10 mouse cellular contexts compared by ENCODE assay signal in the genomic region with DNA sequence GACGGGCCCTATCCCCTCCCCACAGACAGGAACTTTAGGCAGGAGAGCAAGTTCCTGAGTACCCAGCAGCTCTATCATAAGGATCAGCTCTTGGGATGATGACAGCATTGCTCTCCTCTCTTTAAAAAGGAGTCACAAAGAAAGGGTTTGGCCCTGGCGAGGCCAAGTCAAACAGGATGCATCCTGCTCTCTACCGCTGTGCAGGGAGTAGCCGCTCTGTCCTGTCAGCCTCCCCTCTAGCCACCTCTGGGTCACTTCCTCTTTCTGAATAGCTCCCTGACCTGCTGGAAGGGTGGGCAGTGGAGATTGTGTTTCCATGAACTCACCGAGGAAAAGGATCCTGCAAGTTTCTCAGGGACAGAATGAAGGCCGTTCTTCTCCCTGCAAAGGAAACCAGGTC.
DNase-seq lines count a peak whose midpoint lies in the region; ATAC-seq lines count a peak whose summit lies in the region.
"Had no signal": no experiment of that assay in that cellular context is flagged by ENCODE, and none has a peak within 500 bp of the region (broad histone marks: within the 10 kb centered on the region; RNA-seq: fewer than 3 reads in every experiment).

No protein-coding gene starts in this region.

- H3K4me1 ChIP-seq in hindbrain, embryonic 10.5 days (replicated peaks), result peaks cover 43% of the 10 kb centered on the region
- 0 out of 2 replicates have a peak, but pooled peaks cover 2% of the 10 kb centered on the region for H3K4me1 ChIP-seq in hindbrain, embryonic 11.5 days (replicated peaks; ENCODE audit: control insufficient read depth, insufficient read depth, low read length)
- H3K4me1 ChIP-seq in lung, embryonic 15.5 days, result peaks cover 61% of the 10 kb centered on the region

- no peaks in the 10 kb centered on the region for H3K36me3 ChIP-seq in hindbrain, embryonic 10.5 days
- no peaks in the 10 kb centered on the region for H3K36me3 ChIP-seq in hindbrain, embryonic 11.5 days (ENCODE audit: control insufficient read depth, insufficient read depth, low read length)
- H3K36me3 ChIP-seq in lung, embryonic 15.5 days, result no peaks in the 10 kb centered on the region

- H3K9me3 ChIP-seq in hindbrain, embryonic 10.5 days, result peaks cover 6% of the 10 kb centered on the region; the same call in 1 of the 2 replicates
- H3K9me3 ChIP-seq in hindbrain, embryonic 11.5 days (ENCODE audit: control insufficient read depth, low read length), result no peaks in the 10 kb centered on the region
- no peaks in the 10 kb centered on the region for H3K9me3 ChIP-seq in lung, embryonic 15.5 days

- peak overlapping the region; percentile 60; the same call in 1 of the 2 replicates for H3K27ac ChIP-seq in hindbrain, embryonic 10.5 days
- H3K27ac ChIP-seq in hindbrain, embryonic 11.5 days (ENCODE audit: low read depth, low read length), result no peak overlapping the region
- H3K27ac ChIP-seq in lung, embryonic 15.5 days, result peak overlapping the region; percentile 68
- H3K27ac ChIP-seq: left cerebral cortex, adult 2 months had no signal

- no peak for DNase-seq in hindbrain, embryonic 10.5 days (ENCODE audit: low spot score)
- DNase-seq in hindbrain, embryonic 11.5 days (ENCODE audit: low spot score), result no peak
- peak; percentile 60 for DNase-seq in heart, postnatal 25 days (ENCODE audit: low spot score)
- DNase-seq in left cerebral cortex, postnatal 36 days (ENCODE audit: low spot score in 2 of 2), result no peak
- DNase-seq in spleen, postnatal 4 days (ENCODE audit: low spot score in 2 of 2), result no peak
- no peak for DNase-seq in urinary bladder, postnatal 25 days (ENCODE audit: low spot score)
- DNase-seq: gastrocnemius, postnatal 14 days had no signal

- H3K27me3 ChIP-seq in hindbrain, embryonic 10.5 days (ENCODE audit: insufficient read depth, poor library complexity, severe bottlenecking), result no peaks in the 10 kb centered on the region
- H3K27me3 ChIP-seq in hindbrain, embryonic 11.5 days (ENCODE audit: control insufficient read depth, insufficient read depth, low read length), result no peaks in the 10 kb centered on the region
- H3K27me3 ChIP-seq in lung, embryonic 15.5 days, result no peaks in the 10 kb centered on the region

- no peak for ATAC-seq in hindbrain, embryonic 11.5 days (ENCODE audit: low FRiP score)
- peak; percentile 61 for ATAC-seq in common myeloid progenitor, adult 5-6 weeks (replicated peaks; ENCODE audit: low read depth, poor library complexity, severe bottlenecking)
- ATAC-seq in lung, embryonic 15.5 days (ENCODE audit: borderline replicate concordance, extremely low read depth, low FRiP score, low TSS enrichment), result 0 out of 2 replicates have a peak, but pooled peaks have one; percentile 19

- no peak overlapping the region for H3K9ac ChIP-seq in hindbrain, embryonic 11.5 days (ENCODE audit: low read depth, low read length)
- 0 out of 2 replicates have a peak overlapping the region, but pooled peaks have one; percentile 0 for H3K9ac ChIP-seq in lung, embryonic 15.5 days

- no peak overlapping the region for H3K4me3 ChIP-seq in hindbrain, embryonic 10.5 days
- H3K4me3 ChIP-seq in hindbrain, embryonic 11.5 days (ENCODE audit: low read depth, low read length), result no peak overlapping the region
- no peak overlapping the region for H3K4me3 ChIP-seq in lung, embryonic 15.5 days
- H3K4me3 ChIP-seq: left cerebral cortex, adult 2 months had no signal

- no peak overlapping the region for H3K4me2 ChIP-seq in hindbrain, embryonic 11.5 days (replicated peaks; ENCODE audit: low read depth, low read length)
- H3K4me2 ChIP-seq in lung, embryonic 15.5 days, result no peak overlapping the region

- intact Hi-C loops in heart, postnatal 25 days (cut with DNase I), result loop anchor here (2.0 kb wide), 1 partner anchor 56 kb away; no protein-coding TSS in a partner anchor
- intact Hi-C loops in left cerebral cortex, postnatal 36 days (cut with DNase I), result no loop called here

- WGBS in hindbrain, embryonic 10.5 days, result 57% methylated on average over 6 of the region's 6 CpGs
- 60% methylated on average over 6 of the region's 6 CpGs for WGBS in hindbrain, embryonic 11.5 days
- 35% methylated on average over 6 of the region's 6 CpGs for WGBS in lung, embryonic 15.5 days
